Mouse (Mus musculus): ENCODE data around the gene Dnajc28. TPM values are rescaled to one million over a fixed set of nuclear protein-coding genes. Genes with fewer than 3 reads are reported as not detected.

Gene Dnajc28
- total RNA-seq, 2 experiments from 2014 or later, result 4.5 to 5.7 TPM

DNA sequence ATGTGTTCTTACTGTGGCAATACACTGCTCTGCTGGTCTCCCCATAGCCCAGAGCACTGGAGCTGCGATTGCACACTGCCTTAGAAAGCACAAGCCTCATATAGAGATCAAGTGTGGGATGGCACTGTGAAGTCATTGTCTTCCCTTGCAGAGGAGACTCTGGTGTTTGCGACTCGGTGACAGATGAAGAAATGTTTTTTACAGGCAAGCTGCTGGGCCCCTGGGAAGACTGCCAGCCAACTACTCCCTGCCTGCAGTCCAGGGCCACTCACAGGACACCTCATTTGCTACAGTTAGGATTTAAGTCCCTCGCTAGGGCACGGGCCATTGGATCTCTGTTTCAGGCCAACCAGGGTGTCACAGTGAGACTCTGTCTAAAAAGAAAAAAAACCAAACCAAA lies 13.6 kb upstream of the Dnajc28 start:
- DNase-seq, result no peak

DNA sequence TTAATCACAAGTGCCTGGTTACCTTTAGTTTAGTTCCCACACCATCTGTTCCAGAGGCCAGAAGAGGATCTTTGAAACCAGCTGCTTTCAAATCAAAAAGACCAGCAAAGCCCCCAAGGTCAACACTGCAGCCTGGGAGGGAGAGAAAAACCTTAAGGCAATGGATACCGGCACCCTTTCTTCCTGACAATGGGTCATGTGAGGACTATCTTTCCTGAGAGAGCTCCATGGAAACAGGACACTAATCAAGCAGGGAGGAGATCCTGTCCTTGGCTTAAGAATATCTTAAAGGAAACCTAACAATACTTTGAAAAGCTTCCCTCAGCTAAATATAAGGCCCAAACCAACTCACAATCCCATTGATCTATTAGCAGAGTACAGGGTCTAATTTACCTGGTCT lies 11.8 kb upstream of the Dnajc28 start:
- DNase-seq, result no peak

DNA sequence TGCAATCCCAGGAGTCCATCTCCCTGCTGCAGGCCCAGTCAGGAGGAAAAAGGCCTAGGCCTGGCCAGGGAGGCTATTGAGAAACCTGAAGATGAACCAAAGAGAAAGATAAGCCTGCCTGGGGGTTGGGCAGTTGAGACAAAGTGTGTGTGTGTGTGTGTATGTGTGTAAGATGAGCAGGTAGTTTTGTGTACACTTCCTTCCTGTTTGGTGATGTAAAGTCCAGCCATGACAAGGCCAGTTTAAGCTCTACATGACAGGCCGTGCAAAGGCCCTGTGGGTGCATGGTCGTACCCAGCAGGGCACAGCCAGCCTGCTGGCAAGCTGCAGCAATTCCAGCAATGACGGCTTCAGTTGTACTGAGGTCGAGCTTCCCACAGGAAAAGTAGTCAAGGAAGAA lies 10.9 kb upstream of the Dnajc28 start:
- no peak for DNase-seq

DNA sequence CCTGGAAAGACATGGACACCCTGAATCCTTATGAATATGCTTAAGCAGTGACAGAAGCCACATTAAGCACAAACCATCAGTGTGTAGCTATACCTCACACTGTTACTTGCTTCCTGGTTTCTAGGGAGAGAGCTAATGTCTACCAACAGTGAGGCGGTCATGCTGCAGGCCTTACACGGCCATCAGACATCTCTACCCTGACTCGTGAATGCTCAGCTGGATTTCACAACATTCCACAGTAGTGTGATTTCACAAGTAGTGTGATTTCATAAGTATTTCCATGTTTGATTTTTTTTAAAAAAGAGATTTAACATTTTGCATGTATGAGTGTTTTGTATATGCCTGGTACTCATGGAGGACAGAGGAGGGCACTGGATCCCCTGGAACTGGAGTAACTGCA lies 9.8 kb upstream of the Dnajc28 start:
- no peak for DNase-seq

DNA sequence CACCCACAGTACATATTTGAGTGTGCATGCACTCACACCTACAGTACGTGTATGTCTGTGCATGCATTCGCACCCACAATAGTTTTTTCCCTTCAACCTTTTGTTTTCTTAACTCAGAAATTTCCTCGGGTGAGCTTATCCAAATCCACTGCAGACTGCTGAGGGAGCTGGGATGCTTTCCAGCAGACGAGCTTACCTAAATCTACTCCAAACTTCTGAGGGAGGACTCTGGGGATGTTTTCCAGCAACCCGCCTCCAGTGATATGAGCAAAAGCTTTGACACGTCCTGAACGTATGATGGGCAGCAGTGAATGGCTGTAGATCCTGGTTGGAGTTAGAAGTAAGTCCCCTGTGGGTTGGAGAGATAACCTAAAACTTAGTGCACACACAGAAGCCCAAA lies 9.0 kb upstream of the Dnajc28 start:
- DNase-seq, result no peak

DNA sequence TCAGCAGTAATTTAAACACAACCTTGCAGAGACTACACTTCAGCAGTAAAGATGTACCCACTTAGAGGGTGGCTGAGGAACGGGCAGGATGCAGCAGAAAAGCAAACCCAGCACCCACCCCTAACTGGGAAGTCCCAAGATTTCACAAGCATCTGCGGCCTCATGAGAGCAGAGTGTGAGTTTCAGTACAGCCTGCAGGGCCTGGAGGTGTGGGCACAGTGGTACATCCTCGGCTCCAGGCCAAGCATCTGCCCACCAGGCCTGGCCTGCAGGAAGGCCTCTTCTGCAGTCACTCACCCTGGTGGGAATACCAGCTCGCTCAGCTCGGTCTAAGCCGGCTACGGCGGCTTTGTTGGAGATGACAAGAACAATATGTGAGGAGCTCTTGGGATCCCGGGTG lies 4.2 kb upstream of the Dnajc28 start:
- DNase-seq, result no peak

DNA sequence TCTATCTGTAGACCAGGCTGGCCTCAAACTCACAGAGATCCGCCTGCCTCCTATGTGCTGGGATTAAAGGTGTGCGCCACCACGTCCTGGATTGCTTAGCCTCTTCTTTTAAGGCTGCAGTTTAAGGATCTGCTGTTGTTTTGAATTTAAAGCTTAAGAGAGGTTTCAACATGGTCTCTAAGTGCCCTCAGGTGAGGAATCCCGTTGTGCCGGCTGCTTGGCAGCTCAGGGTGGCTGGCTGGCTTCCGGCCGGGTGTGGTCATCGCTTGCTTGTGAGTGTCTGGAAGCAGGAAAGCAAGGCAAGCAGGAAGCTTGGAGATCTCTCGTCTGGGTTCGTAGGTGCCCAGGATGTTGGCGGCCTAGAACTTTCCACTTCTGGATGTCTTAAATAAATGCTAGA lies 2.2 kb upstream of the Dnajc28 start:
- no peak for DNase-seq

DNA sequence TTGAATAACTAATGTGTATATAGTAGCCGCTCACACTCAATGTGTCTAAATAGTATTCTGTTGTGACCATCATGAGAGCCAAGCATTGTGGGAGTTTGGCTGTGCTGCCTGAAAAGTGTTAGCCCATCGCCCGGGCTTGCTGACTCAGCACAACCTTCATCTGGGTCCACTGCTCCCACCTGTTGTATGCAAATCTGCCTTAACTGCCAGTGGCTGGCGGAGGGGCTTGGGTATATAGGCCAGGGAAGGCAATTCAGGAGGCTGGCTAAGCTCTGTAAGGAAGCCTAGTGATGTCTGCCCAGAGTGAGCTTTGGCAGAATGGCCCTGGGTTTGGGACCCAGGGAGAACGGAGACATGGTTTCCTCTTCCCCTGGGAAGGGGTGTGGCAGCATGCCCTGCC lies 1.4 kb upstream of the Dnajc28 start:
- no peak for DNase-seq

DNA sequence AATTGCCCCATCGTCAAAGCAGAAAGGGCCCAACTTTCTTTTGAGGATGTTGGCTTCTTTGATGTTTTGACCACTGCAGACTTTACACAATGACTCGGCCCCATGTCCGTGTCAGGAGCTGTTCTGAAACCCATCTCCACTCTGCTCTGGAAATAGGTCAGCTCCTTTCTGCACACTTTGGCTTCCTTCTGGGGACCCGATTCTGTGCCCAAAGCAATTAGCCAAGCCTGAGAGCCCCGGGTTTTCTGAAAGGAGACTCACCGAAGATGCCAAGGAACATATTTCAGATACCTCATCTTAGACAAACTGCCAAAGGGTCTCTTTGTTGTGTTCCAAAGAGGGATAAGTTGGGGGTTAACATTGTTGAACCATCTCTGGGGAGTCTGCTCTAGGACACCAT lies 4.3 kb downstream of the Dnajc28 start:
- DNase-seq, result no peak

DNA sequence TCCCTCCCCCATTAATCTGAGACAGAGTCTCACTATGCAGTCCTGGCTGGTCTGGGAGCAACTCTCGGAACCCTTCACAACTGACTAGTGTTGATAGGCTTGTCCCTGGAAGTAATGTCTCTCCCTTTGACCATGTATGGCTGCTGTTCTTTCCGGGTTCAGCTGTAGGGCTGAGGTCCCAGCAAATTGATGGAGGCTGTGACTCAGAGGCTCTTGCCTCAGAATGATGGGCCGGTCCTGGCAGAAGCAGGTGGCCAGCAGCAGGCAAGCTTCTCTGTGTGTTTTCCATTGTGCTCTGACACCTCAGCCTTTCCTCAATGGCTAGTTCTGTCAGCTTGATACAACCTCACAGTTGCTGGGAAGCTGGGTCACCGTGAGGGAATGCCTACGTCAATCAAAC lies 6.3 kb downstream of the Dnajc28 start:
- DNase-seq, result no peak

DNA sequence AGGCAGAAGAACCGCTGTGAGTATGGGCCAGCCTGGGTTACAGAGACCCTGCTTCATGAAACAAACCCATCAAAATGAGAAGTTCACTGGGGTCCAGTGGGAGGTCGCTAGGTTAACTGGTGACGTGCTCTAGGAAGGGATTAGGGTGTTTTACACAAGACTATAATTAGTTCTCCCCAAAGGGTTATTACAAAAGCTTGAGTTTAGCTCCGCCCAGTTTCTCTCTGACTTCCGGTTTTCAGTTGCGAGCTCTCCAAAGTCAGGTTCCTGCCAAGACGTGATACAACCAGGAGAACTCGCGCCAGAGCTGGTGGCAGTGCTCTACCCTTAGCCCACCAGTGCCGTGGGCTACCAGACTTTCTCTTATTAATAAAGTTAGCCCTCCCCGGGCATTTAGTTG lies 7.6 kb downstream of the Dnajc28 start:
- no peak for DNase-seq

DNA sequence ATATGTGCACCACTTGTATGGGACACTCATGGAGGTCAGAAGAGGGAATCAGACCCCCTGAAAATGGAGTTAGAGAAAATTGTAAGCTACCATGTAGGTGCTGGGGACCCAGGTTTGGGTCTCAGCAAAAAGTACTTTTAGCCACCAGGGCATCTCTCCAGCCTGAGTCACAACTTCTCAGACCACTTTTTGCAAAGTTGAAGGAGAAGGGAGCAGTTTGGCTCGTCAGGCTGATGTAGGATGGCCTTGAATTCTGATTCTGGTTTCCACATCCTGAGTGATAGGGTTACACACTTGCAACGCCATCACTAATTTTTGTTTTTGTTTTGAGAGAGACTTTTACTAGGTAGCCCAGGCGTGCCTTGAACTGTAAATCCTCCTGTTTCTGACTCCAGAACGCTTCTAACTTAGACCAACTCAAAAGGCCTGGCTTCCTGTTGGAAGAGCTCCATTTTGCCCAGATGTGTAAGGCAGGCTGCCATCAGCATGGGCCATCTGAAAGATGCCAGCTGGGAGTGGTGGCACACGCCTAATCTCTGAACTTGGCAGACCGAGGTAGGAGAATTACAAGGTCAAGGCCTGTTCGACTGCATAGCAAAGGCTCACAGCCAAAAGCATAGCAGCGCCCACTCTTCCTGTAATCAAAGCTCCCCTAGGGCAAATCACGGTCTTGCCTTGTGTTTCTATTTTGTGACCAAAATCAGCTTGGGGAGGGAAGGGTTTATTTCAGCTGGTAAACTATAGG lies 9.2 kb downstream of the Dnajc28 start:
- DNase-seq, result peak; percentile 61

DNA sequence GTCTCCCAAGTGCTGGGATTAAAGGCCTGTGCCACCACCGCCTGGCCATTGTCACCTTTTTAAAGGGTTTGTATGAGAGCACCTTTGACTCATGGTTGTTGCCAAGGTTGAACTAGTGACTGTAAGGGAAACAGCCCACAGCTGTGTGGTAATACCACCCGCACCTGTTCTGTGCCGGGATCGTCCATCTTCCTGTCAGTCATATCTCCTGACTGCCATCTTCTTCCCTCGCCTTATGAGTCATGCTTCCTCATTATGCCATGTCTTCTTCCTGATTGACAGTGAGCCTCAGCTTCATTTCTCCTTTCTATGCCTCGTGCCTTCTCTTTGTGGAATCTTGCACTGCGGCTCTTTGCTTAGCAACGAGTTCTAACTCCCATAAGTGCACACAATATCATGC lies 11.9 kb downstream of the Dnajc28 start:
- DNase-seq, result no peak

DNA sequence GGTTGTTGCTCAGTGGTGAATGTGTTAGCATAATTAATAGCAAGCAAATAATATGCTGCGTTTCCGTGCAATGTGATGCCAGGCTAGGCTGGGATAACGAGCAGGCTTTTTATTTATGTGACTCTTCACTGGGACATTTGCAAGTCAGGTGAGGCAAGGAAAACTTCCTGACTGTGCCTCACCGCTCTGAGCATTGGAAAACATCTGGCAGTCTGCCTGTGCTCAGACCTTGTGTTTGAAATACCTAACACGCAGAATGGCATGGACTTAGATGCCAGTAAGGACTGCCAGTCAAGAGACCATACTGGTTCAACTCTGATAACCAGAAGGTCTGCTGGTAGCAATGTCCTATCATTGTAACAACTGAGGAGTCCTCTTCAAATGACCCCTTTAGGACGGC lies 13.7 kb downstream of the Dnajc28 start:
- DNase-seq, result peak; percentile 56

DNA sequence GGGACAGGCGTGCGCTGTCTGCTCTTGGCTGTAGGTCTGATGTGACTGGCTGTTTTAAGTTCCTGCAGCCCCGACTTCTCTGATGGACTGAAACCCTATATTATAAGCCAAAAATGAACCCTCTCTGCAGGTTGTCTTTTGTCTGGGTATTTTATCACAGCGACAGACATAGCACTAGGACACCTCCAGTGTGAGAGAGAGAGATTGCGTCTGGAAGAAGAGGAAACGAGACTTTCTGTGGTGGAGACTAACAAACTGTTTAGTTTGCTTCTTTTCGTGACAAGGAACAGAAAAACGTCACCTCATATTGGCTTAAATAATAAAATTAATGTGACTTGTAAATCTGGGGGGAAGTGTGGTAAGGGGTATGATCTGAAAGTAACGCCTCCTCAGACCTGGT lies 17.1 kb downstream of the Dnajc28 start:
- DNase-seq, result no peak

DNA sequence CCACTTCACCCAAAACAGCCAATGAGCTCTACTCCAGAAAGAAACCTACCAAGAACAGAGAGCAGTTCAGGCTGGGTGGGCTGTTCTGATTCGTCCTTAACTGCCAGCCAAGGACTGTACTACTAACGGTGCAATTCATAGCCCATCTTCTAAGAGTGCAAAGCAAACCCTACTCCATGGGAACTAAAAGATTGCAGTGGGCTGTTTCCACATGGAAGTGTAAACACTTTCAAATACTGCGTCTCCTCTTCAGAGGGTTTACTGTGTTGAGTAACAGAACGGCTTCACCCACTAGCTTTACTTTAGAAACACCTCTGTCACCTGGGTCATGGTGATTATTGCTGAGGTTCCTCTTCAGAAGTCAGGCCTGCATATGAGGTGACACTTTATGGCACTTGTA lies 17.7 kb downstream of the Dnajc28 start:
- DNase-seq, result no peak

DNA sequence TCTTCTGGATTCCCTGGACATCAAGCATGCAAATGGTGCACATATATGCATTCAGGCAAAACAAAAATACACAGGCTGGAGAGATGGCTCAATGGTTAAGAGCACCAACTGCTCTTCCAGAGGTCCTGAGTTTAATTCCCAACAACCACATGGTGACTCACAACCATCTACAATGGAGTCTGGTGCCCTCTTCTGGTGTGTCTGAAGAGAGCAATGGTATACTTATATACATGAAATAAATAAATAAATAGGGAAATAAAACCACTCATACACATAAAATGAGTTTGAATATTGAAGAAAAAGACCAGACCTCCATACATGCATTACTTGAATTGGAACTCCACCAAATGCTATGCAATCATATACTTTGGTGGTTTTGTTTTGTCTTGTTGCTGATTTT lies 19.6 kb downstream of the Dnajc28 start:
- DNase-seq, result no peak

DNA sequence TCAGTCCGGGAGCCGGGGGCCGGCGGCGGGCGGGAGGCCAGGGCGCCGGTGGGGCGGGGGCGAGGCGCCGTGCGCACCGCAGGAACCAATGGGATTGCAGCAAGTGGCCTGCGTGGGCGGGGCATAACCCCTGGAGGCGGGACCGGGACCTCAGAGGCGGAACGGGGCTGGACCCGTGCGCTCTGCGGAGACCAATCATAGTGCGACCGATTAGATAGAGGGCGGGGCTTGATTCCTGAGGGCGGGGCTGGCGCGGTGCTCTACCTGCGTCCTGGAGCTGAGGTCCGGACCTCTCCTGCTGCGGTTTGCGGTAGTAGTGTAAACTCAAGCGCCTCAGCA lies 21.2 kb downstream of the Dnajc28 start, which contains the start of gene Tmem50b:
Tmem50b (minus strand) TSS at position 129 of the 339 bp plus-strand sequence.
- peak; percentile 99 for DNase-seq

DNA sequence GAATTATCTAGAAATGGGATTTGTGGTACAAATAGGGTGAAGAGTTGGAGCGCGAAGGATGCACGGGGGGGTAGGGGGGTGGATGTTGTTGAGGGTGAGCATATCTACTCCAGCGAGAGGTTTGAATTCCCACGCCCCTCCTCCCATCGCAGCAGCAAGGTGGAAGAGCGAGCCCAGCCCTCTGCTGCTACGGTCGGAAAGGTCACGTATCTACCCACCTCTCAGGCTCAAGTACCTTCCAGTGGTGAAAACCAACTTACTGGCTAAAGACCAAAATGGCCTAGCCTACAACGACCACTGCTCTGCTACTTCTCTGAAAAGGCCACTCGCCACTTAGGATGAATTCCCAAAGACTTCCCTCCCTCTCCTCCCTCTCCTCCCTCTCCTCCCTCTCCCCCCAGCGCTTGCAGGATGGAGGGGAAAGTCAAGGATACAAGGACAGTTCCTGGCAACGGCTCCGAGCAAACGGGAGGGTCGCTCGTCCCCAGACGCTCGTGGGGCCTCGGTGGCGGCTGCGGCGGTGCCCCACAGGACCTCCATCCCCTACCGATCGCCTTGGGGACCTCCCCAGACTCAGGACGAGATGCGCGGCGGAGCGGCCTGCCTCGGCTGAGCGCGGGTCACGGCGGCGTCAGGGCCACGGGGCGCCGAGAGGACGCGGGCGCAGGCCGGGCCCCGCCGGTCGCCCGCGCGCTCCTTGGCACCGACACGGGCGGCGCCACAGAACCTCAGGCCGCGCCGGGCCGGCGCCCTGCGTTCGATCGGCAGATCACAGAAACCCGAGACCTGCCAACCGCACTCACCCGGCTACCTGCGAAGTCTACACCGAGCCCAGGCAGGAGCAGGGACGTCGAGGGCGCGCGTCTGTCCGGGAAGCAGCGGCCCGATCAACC lies 21.8 kb downstream of the Dnajc28 start:
- no peak for DNase-seq

DNA sequence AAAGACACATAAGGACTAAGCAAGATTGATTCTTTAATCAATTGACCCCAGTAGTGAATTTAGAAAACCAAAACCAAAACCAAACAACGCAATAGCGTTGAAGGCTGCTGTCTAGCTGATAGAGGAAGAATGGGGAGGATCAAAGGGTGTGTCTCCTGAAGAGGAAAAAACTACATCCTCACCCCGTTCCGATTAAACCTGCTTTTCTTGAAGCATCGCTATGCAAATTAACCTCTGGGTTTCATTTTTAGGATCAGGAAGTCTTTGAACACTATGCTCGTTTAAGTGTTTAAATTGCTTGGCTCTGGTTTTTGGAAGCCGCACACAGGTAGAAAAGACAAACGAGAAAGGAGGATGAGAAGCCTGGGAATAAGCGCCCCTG lies 22.4 kb downstream of the Dnajc28 start:
- no peak for DNase-seq

DNA sequence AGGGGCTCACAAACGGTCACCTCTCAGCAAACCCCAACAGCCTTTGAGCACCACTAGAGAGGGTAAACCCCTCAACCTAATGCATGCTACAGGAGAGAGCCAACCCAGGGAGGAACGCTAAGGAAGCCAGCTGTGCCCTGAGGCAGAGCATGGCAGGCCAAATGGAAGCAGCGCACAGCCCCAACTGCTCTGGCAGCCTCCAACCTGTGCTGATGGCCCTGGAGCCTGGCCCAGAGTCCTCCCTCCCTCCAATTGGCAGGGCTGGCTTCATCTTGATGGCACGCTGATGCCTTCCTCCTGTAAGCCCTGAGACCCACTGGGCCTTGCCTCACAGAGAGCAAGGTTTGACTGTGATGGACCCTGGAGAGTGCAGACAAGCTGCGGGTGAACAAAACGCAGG lies 23.8 kb downstream of the Dnajc28 start:
- DNase-seq, result peak; percentile 35

DNA sequence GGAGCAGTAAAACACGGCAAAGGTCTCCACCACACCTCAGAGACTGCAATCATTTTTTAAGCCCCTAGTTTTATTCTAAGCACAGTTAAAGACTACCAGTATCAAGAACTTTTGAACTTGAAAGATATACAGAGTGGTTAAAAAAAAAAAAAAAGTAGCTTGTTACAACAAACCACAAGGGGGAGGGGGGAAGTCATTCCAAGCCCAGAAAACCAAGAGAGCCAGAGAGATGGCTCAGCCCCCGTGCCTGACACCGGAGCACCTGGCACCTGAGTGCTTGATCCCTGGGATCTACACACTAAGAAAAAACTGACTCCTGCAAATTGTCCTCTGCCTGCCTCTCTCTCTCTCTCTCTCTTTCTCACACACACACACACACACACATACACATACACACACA lies 25.6 kb downstream of the Dnajc28 start:
- no peak for DNase-seq

DNA sequence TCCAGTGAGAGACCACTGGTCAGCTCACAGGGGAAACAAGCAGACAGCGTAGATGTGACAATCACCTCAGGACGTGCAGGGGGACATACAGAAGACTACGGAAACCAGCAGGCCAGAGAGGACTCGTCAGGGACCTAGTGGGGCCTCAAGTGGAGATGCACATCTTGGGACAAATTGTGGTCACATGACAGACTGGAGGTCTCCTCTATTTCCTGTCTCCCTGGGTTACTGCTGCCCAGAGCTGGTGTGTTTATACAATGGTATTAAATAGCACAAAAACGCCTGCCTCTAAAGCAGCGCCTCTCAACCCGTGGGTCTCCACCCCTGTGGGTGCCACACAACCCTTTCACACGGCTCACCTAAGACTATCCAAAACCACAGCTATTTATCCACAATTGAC lies 26.7 kb downstream of the Dnajc28 start:
- no peak for DNase-seq

DNA sequence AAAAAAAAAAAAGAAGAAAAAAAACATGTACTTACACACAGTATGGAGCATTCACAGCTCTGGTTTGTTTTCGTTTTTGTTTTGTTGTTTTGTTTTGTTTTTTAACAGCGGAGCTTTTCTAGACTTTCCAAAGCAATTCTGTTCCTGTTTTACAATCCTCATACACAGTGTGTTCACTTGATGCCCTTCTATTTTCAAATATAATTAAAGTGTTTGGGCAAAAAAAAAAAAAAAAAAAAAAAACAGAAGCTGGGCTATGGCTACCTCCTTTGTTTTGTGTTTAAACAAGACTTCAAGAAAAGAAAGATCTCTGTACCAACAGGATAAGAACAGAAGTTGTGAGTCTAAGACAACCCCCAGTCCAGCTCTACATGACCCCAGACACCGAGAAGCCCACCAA lies 30.1 kb downstream of the Dnajc28 start:
- no peak for DNase-seq
